Mouse (Mus musculus) bone marrow, adult 2 months (tissue): ENCODE data around the gene Crtac1.

Experiments
- CTCF ChIP-seq: fragments of 200-500 bp; IDR thresholded peaks from 2 replicates; pipeline ENCODE4 v1.5.1; 2011; ENCODE audit warnings: low read length, control low read depth; ENCODE audit not compliant: control insufficient read depth, insufficient read depth
- POLR2A ChIP-seq: fragments of 200-500 bp; IDR thresholded peaks from 2 replicates; pipeline ENCODE4 v1.6.1; 2011; ENCODE audit warnings: low read depth, mild to moderate bottlenecking, control low read depth, low read length, borderline replicate concordance; ENCODE audit not compliant: control insufficient read depth

- TF ChIP-seq CTCF (no peak), POLR2A (no peak)
These were observed 116.4 kb downstream of the Crtac1 start for GRCm38 (mm10) chr19:42315070-42315679.
